Mouse (Mus musculus) kidney, postnatal 4 days (tissue): Measurements from ENCODE around the gene Ccdc122.
"Not testable (repeated sequence)": the region's sequence is repeated elsewhere in the genome, so short reads cannot be mapped to it uniquely, and the experiment has no call there.

Experiments used
- DNase-seq, 2 experiments: peaks; one replicate each; pipeline ENCODE4 v3.0.0; 2021; ENCODE audit warnings: mixed read lengths in 2 of 2

The Ccdc122 gene

GRCm38 (mm10) chr14:77036226-77037046 lies at the start of gene Ccdc122, which contains the start of gene Lacc1:
TSS of gene Ccdc122 (plus strand) at chr14:77036772.
TSS of gene Lacc1 (minus strand) at chr14:77036904.
- DNase-seq: peak; percentile 87 to 89

- not testable (repeated sequence) for DNase-seq
Observed at GRCm38 (mm10) chr14:76990351-76990750, 46.2 kb upstream of the Ccdc122 start.

GRCm38 (mm10) chr14:77004740-77005139 lies 31.8 kb upstream of the Ccdc122 start:
- DNase-seq: peak; percentile 24 to 48

DNA sequence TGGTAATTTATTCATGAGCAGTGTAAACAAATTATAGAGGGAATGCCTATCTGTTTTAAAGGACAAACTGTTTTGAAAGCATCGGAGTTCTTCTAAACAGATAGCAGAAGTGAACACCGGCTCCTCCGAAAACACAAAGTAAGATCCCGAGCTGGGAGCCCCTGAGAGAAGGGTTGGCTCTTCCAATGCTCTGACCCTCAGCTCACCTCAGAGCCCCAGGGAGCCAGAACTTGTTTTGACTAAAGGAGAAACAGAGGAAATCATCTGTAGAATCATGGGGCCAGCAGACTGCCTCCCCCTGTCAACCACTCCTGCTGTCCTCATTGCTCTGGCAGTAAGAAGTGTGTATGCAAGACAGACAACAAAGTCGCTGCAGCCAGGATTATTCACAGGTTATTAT lies 31.0 kb upstream of the Ccdc122 start:
- peak in 1 of 2 experiments; percentile 25 for DNase-seq

- DNase-seq: peak; percentile 85 to 91
Observed at GRCm38 (mm10) chr14:77008238-77008637, 28.3 kb upstream of the Ccdc122 start.

DNA sequence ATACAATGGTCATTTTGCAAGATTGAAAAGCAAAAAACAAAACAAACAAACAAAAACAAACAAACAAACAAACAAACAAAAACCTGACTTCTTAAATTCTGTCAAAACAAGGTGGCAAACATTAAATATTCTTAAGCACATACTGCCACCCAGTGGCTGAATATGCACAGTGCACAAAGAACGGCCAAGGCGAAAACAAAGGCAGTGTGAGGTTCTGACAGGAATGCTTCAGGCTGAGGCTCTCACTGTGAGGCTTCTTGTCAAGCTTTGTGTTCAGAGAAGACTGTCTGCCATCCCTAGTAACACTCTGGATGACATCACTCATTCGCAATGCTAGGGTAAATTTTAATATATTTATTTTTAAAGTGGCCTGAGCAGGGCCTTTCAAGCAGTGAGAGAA lies 24.8 kb upstream of the Ccdc122 start:
- DNase-seq: peak; percentile 79 to 80

GRCm38 (mm10) chr14:77016783-77017182 lies 19.8 kb upstream of the Ccdc122 start:
- not testable (repeated sequence) for DNase-seq

- DNase-seq: no peak
Observed at GRCm38 (mm10) chr14:77017211-77017610, 19.4 kb upstream of the Ccdc122 start.

DNA sequence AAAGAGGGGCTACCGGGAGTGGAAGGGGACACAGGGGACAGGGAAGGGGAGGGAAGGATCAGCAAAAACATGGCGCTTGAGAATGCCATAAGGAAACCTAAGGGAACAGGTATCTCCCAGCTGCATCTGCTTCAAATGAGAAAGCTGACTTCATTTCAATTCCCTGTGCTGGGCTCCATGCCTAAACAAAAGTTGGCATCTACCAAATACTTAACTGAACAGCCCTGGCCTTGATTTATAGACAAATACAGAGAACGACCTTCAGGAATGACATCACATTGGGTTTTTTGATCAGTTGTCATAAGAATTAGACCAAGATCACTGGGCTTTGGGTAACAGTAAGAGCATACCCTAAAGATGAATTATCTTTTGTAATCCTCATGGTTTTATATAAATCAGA lies 12.1 kb upstream of the Ccdc122 start:
- no peak for DNase-seq

DNA sequence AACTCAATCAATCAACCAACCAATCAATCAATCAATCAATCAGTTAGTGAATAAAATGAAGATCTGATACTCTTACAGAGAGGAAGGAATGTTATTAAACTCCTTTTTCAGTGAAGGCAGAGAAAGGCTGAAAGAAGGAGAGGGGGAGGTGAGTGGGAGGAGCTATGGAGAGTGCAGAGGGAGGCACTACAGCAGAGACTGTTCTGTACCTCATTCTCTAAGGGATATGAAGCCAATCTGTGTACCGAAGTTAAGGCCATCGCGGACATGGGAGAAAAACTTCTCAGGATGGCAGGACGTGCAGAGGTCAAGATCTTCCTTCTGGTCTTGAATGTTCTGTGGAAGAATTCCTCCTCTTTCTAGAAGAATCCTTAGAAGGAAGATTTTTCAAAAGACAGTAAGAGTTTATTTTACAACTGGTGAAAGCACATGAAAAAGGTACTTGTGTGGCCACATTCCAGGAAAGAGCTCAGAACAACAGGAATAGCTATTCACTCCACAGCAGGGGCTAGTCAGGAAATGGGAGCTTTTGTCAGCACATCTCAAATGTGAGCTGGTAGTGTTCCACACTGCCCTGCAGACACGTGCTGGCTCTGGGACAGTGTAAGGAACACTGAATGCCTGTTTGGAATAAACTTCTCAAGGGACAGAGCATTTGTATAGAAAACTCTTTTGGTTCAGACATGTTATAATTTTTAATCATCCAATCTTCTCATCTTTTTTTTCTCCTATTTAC lies 7.1 kb upstream of the Ccdc122 start:
- no peak for DNase-seq

DNA sequence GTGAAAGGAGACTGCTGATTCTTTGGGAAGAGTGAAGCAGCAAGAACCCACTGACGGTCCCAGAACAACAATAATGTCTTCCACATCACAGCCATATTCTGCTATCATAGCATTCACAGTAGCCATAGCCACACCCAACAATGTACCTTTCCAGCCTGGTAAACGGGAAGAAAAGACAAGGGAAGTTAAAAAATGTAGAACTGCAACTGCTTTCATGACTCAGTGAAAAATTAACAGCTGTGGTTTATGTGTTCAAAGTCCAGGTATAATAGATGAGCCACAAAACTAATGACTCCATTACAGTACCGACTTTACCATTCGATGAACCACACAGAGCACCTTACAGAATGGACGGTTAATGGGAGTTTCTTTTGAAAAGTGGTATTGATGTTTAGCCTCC lies 5.8 kb upstream of the Ccdc122 start:
- DNase-seq: no peak

DNA sequence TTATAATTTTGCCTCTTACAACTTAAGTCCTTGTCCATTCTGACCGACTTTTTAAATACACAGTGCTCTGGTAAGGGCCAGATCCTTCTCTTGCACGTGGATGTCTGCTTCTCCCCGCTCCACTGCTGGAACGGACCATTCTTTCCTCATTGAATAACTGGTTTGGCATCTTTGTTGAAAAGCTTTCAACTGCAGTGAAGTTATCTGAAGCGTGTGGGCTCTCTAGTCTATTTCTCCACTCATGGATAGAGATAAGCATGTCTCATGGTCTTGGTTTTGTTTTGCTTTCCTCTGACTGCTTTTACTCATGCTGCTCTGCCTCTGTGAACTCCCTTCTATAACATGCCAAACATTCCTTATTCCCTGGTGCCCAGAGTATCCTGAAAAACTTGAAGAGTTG lies 4.1 kb upstream of the Ccdc122 start:
- no peak for DNase-seq

DNA sequence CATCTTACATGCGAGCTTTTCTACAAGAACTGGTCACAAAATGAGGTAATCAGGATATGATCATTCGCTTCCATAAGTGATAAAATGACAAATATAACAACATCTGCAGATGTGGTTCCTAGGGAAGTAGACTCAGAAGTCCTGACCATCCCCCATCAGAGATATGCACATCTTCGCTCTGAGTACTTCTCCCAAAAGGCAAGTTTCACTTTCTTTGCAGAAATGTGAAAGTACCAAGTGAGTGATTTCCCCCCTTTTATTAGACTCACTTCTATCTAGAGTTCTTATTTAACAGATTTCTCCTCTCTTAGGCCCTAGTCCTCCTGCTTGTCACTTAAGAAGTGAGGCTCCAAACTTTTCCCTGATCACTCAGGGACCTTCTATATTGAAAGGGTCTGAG lies 3.2 kb upstream of the Ccdc122 start:
- no peak for DNase-seq

DNA sequence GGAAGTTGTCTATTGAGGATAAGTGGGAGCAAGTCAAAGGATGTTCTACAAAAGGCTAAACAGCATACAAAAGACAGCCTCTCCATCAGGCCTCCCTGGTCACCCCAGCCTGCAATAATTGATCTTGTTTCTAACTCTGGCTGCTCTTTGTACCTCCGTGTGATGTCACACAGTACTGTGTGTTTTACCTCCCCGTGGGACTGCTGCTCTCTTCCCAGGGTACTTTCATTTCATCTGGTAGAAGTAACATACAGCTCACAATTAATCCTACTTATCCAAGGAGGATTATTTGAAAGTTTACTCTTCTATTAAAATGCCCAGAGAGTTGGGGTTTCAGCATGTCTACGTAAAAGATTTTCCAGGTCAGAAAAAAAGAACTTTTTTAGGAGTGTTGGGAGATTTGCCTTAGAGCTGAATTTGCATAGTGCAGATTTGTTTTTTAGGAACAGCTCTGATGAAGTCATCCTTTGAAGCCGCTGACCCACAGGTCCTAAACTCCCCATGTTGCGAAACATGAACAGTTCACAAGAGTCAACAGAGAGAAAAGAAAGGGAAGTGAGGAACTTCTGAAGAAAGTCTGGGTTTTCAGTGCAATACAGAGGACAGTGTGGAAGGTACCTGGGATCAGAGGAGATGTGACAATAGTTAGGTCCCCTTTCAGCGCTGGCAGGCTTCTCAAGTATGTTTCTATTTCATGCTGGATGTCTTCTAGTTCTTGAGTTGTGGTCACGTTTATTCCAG lies 2.2 kb upstream of the Ccdc122 start:
- DNase-seq: no peak

GRCm38 (mm10) chr14:77034970-77035369 lies 1.6 kb upstream of the Ccdc122 start:
- no peak for DNase-seq

- no peak for DNase-seq
Observed at GRCm38 (mm10) chr14:77037330-77037729, 758 bp downstream of the Ccdc122 start.

- no peak for DNase-seq
Observed at GRCm38 (mm10) chr14:77037832-77038425, 1.4 kb downstream of the Ccdc122 start.

DNA sequence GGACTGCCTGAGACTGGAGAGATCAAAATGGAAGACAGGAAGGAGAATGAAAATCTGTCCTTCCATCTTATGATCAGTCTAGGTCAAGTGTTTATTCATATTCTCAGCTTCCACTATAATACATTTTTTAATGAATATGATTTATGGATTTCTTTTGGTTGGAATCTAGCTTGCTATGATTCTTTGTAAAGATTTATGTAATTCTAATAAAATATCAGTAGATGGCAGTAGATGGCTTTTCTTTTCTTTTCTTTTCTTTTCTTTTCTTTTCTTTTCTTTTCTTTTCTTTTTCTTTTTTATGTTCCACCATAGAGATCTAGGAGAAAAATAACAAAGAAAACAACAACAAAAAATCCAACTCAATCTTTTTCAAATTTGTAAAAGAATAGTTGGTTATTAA lies 16.7 kb downstream of the Ccdc122 start:
- DNase-seq: no peak

- no peak for DNase-seq
Observed at GRCm38 (mm10) chr14:77069361-77069760, 32.8 kb downstream of the Ccdc122 start.

DNA sequence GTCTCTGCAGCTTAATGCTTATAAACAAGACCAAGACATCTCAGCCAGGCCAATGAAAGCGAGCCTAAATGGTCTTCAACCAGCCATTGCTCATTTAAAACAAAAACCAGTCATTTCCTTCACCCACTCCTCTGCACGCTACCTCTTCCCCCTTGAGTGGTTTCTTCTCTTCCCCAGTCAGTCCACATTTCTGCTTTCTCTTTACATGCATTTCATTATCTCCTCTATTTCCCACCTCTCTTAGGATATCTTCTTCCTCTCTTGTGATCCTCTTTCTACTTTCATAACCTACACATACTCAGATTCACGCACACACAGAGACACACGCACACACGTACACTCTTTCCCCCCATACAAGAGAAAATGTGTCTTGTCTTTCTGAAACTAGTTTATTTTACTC lies 44.7 kb downstream of the Ccdc122 start:
- DNase-seq: no peak

- no peak for DNase-seq
Observed at GRCm38 (mm10) chr14:77100285-77100684, 63.7 kb downstream of the Ccdc122 start.

DNA sequence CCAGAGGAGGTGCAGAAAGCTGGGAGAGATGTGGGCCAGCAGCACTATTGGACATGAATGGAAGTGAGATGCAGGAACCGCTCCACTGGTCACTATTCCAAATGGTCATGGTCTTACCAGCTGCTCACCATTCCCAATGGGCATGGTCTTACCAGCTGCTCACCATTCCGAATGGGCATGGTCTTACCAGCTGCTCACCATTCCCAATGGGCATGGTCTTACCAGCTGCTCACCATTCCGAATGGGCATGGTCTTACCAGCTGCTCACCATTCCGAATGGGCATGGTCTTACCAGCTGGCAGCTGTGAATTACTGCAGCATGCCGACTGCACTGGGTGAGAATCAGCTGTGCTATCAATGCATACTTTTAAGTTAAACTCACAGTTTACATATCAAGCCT lies 74.0 kb downstream of the Ccdc122 start:
- not testable (repeated sequence) for DNase-seq

DNA sequence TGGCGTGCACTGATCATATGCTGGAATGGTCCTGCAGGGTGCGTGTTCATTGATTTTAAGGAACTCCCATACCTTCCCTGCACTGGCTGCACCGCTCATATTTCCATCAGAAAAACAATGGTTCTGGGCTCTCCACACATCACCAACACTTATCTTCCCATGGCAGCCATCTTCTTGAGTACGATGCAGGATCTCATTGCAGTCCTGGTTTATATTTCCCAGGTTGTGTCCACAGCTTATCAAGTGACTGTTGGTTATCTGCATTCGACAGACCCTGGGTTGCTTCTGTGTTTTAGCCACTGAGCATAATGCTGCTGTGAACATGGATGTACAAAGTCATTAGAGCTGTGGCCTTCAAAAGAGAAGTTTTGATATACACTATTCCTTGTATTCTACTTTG lies 94.0 kb downstream of the Ccdc122 start:
- DNase-seq: no peak
